In the genomic region with DNA sequence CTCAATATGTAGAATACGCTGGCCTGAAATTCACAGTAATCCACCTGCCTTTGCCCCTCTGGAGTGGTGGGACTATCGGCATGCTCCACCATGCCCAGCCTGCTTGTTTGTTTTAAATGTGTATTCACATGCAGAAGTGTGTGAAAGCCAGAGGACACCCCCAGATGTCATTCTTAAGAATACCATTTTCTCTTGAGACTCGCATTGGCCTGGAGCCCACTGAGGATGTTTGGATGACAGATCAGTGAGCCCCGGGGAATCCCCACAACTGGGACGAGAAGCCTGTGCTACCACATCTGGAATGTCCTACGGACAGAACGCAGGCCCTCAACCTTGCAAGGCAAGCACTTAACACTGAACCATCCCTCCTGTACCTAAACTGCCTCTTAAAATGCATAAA, we compare ENCODE assay signal across 1 mouse cellular context.
TF ChIP-seq lines count a peak whose summit lies in the region.

No protein-coding gene starts in this region.

TF ChIP-seq in CH12.LX, 34 proteins besides CTCF, POLR2A, EP300 and RAD21 (continued from another document):
- no peak for TF ChIP-seq KAT2A (IDR thresholded peaks at IDR 0.05; ENCODE audit: insufficient replicate concordance, low read length)
- TF ChIP-seq PAX5 (IDR thresholded peaks at IDR 0.05; ENCODE audit: low read length) = no peak
- TF ChIP-seq USF1 (IDR thresholded peaks at IDR 0.05; ENCODE audit: low read depth, low read length) = no peak
- TF ChIP-seq MXI1 (IDR thresholded peaks at IDR 0.05; ENCODE audit: low read depth, low read length) = no peak; the same call in 1 of the 2 replicates
- peak; percentile 83 for TF ChIP-seq MEF2A (IDR thresholded peaks at IDR 0.05; ENCODE audit: borderline replicate concordance, low read depth, low read length)
- no peak for TF ChIP-seq JUN (IDR thresholded peaks at IDR 0.05; ENCODE audit: insufficient read depth, low read depth, low read length)
- no peak for TF ChIP-seq HCFC1 (IDR thresholded peaks at IDR 0.05; ENCODE audit: low read depth, low read length)
- TF ChIP-seq TBP (conservative IDR thresholded peaks at IDR 0.05; ENCODE audit: low read depth, low read length) = 0 out of 2 replicates have a peak, but pooled peaks have one; percentile 12
- peak; percentile 11; the same call in 1 of the 2 replicates for TF ChIP-seq SMC3 (IDR thresholded peaks at IDR 0.05; ENCODE audit: low read depth, low read length)
- 0 out of 2 replicates have a peak, but pooled peaks have one; percentile 38 for TF ChIP-seq MAFK (IDR thresholded peaks at IDR 0.05; ENCODE audit: insufficient replicate concordance, low read length)
- no peak for TF ChIP-seq ZC3H11A (IDR thresholded peaks at IDR 0.05; ENCODE audit: low read depth, low read length)
- peak; percentile 81 for TF ChIP-seq TCF12 (IDR thresholded peaks at IDR 0.05; ENCODE audit: low read depth, low read length)
- TF ChIP-seq JUND (conservative IDR thresholded peaks at IDR 0.05; ENCODE audit: low read depth, low read length) = no peak
- TF ChIP-seq CHD1 (IDR thresholded peaks at IDR 0.05; ENCODE audit: low read depth, low read length) = peak; percentile 48; the same call in 1 of the 2 replicates
- peak; percentile 92 for TF ChIP-seq BHLHE40 (IDR thresholded peaks at IDR 0.05; ENCODE audit: low read depth, low read length)
- TF ChIP-seq MAX (IDR thresholded peaks at IDR 0.05; ENCODE audit: low read length) = peak; percentile 62
- TF ChIP-seq MAZ (IDR thresholded peaks at IDR 0.05; ENCODE audit: low read depth, low read length) = peak; percentile 67; the same call in 1 of the 2 replicates
